Mouse (Mus musculus) stomach, embryonic 16.5 days (tissue): ENCODE data around the gene Selenov. TPM values are rescaled to one million over a fixed set of nuclear protein-coding genes. Genes with fewer than 3 reads are reported as not detected.

Experiments
- ATAC-seq: fragments of 200-750 bp; cut with Nextera tagmentation; 2 replicates; pipeline ENCODE4 v1.8.0; 2017; ENCODE audit warnings: moderate number of reproducible peaks, moderate TSS enrichment; ENCODE audit not compliant: insufficient read depth, low FRiP score
- H3K27ac ChIP-seq: fragments of 300-500 bp; sonication (generic); 2 replicates; pipeline ENCODE4 v1.5.1; 2014; ENCODE audit warnings: low read length
- H3K27me3 ChIP-seq: fragments of 300-500 bp; sonication (generic); 2 replicates; pipeline ENCODE4 v1.6.1; 2014; ENCODE audit warnings: low read length, control low read depth, mixed read lengths; ENCODE audit not compliant: control insufficient read depth, insufficient read depth
- H3K36me3 ChIP-seq: fragments of 300-500 bp; sonication (generic); 2 replicates; pipeline ENCODE4 v1.6.1; 2014; ENCODE audit warnings: low read length; ENCODE audit not compliant: control insufficient read depth, insufficient read depth
- H3K4me1 ChIP-seq: fragments of 300-500 bp; sonication (generic); 2 replicates; pipeline ENCODE4 v1.6.1; 2014; ENCODE audit warnings: low read length, control low read depth, mixed read lengths; ENCODE audit not compliant: control insufficient read depth, insufficient read depth
- H3K4me2 ChIP-seq: fragments of 300-500 bp; sonication (generic); 2 replicates; pipeline ENCODE4 v1.6.1; 2014; ENCODE audit warnings: low read depth, low read length, mixed read lengths
- H3K4me3 ChIP-seq: fragments of 300-500 bp; sonication (generic); replicated peaks from 2 replicates; pipeline ENCODE4 v1.5.1; 2014; ENCODE audit warnings: mild to moderate bottlenecking, low read length
- H3K9ac ChIP-seq: fragments of 300-500 bp; sonication (generic); 2 replicates; pipeline ENCODE4 v1.6.1; 2014; ENCODE audit warnings: low read length
- H3K9me3 ChIP-seq: fragments of 300-500 bp; sonication (generic); replicated peaks from 2 replicates; pipeline ENCODE4 v1.6.1; 2016; ENCODE audit warnings: low read length, control low read depth; ENCODE audit not compliant: control insufficient read depth
- WGBS: fragments of 180-500 bp; shearing (Covaris S2); extraction: QIAGEN DNeasy Blood & Tissue Kit; methylation state at CpG from one replicate; pipeline ENCODE4 v1.1.7; 2014; 5-methylcytosine and 5-hydroxymethylcytosine counted together
- polyA plus RNA-seq: library from polyadenylated mRNA; unstranded; fragments of >200 nt; fragmentation: Nextera tagmentation; extraction: Ambion mirVana; gene quantifications from 2 replicates; pipeline ENCODE4 v1.2.1, GENCODE M21; 2015

Selenov gene
- polyA plus RNA-seq, 1 experiment from 2014 or later: 0.14 TPM

GRCm38 (mm10) chr7:28301616-28302433 is 10.8 kb upstream of the Selenov start, which contains the start of gene Dll3:
TSS of gene Dll3 (minus strand) at chr7:28302238.
- Histone ChIP-seq H3K9me3 (no peaks in the 10 kb centered on the region), H3K36me3 (peaks cover 8% of the 10 kb centered on the region), H3K27me3 (peaks cover 36% of the 10 kb centered on the region), H3K4me1 (peaks cover 8% of the 10 kb centered on the region; the same call in 1 of the 2 replicates), H3K4me3 (peak within 1 kb of the TSS; percentile 29), H3K9ac (peak within 1 kb of the TSS; percentile 60), H3K4me2 (peak within 1 kb of the TSS; percentile 52), H3K27ac (no peak within 1 kb of the TSS)
- WGBS: 3% methylated on average over 30 of the region's 30 CpGs
- peak; percentile 71; the same call in 1 of the 2 replicates for ATAC-seq

- H3K9me3 ChIP-seq: no peaks in the 10 kb centered on the region
- no peak overlapping the region for H3K9ac ChIP-seq
- no peak overlapping the region for H3K4me3 ChIP-seq
- peaks cover 51% of the 10 kb centered on the region for H3K27me3 ChIP-seq
- 24% methylated on average over 43 of the region's 43 CpGs for WGBS
- no peaks in the 10 kb centered on the region for H3K36me3 ChIP-seq
- H3K4me1 ChIP-seq: peaks cover 8% of the 10 kb centered on the region; the same call in 1 of the 2 replicates
- peak overlapping the region; percentile 20; the same call in 1 of the 2 replicates for H3K4me2 ChIP-seq
- no peak for ATAC-seq
- no peak overlapping the region for H3K27ac ChIP-seq
Measured at GRCm38 (mm10) chr7:28298837-28299625, 8.0 kb upstream of the Selenov start.

- peak; percentile 74 for ATAC-seq
- Histone ChIP-seq H3K4me2 (peak overlapping the region; percentile 73), H3K36me3 (no peaks in the 10 kb centered on the region), H3K4me3 (peak overlapping the region; percentile 54), H3K27me3 (peaks cover 60% of the 10 kb centered on the region), H3K9me3 (no peaks in the 10 kb centered on the region), H3K4me1 (peaks cover 5% of the 10 kb centered on the region; the same call in 1 of the 2 replicates), H3K27ac (no peak overlapping the region), H3K9ac (peak overlapping the region; percentile 70)
- WGBS: 3% methylated on average over 63 of the region's 63 CpGs
Measured at GRCm38 (mm10) chr7:28294481-28294880, 3.5 kb upstream of the Selenov start.

- WGBS: 0% methylated on average over 15 of the region's 18 CpGs
- H3K4me1 ChIP-seq: peaks cover 5% of the 10 kb centered on the region; the same call in 1 of the 2 replicates
- ATAC-seq: 0 out of 2 replicates have a peak, but pooled peaks have one; percentile 1
- peak overlapping the region; percentile 57 for H3K4me2 ChIP-seq
- no peaks in the 10 kb centered on the region for H3K9me3 ChIP-seq
- peak overlapping the region; percentile 31 for H3K4me3 ChIP-seq
- no peaks in the 10 kb centered on the region for H3K36me3 ChIP-seq
- H3K27me3 ChIP-seq: peaks cover 58% of the 10 kb centered on the region
- no peak overlapping the region for H3K27ac ChIP-seq
- H3K9ac ChIP-seq: peak overlapping the region; percentile 57; the same call in 1 of the 2 replicates
Measured at GRCm38 (mm10) chr7:28290165-28290564, 821 bp downstream of the Selenov start.

- ATAC-seq: no peak
- Histone ChIP-seq H3K27me3 (no peaks in the 10 kb centered on the region), H3K27ac (no peak overlapping the region), H3K4me1 (peaks cover 7% of the 10 kb centered on the region), H3K36me3 (no peaks in the 10 kb centered on the region), H3K9ac (no peak overlapping the region), H3K4me3 (no peak overlapping the region), H3K4me2 (no peak overlapping the region), H3K9me3 (no peaks in the 10 kb centered on the region)
- WGBS: 68% methylated on average over 7 of the region's 7 CpGs
Measured at GRCm38 (mm10) chr7:28280630-28281029, 10.4 kb downstream of the Selenov start.

- 85% methylated on average over 7 of the region's 7 CpGs for WGBS
- peak overlapping the region; percentile 94 for H3K9ac ChIP-seq
- H3K4me2 ChIP-seq: peak overlapping the region; percentile 91
- H3K9me3 ChIP-seq: no peaks in the 10 kb centered on the region
- peak overlapping the region; percentile 82 for H3K4me3 ChIP-seq
- no peak for ATAC-seq
- H3K27ac ChIP-seq: no peak overlapping the region; the same call in 1 of the 2 replicates
- H3K4me1 ChIP-seq: peaks cover 7% of the 10 kb centered on the region
- H3K27me3 ChIP-seq: no peaks in the 10 kb centered on the region
- no peaks in the 10 kb centered on the region for H3K36me3 ChIP-seq
Measured at GRCm38 (mm10) chr7:28278279-28278652, 12.7 kb downstream of the Selenov start.

- Histone ChIP-seq H3K36me3 (no peaks in the 10 kb centered on the region), H3K9ac (peak within 1 kb of the TSS; percentile 94), H3K4me2 (peak within 1 kb of the TSS; percentile 91), H3K27ac (peak within 1 kb of the TSS; percentile 15), H3K9me3 (no peaks in the 10 kb centered on the region), H3K27me3 (no peaks in the 10 kb centered on the region), H3K4me1 (peaks cover 7% of the 10 kb centered on the region), H3K4me3 (peak within 1 kb of the TSS; percentile 82)
- peak; percentile 83 for ATAC-seq
- 2% methylated on average over 68 of the region's 68 CpGs for WGBS
Measured at GRCm38 (mm10) chr7:28277615-28278278, 13.2 kb downstream of the Selenov start, which contains the start of gene Eid2b. TSS of gene Eid2b (plus strand) at chr7:28277739.

GRCm38 (mm10) chr7:28277237-28277614 is 13.8 kb downstream of the Selenov start:
- no peak overlapping the region for H3K4me3 ChIP-seq
- H3K27me3 ChIP-seq: no peaks in the 10 kb centered on the region
- 59% methylated on average over 8 of the region's 8 CpGs for WGBS
- peaks cover 7% of the 10 kb centered on the region for H3K4me1 ChIP-seq
- no peak for ATAC-seq
- H3K9ac ChIP-seq: no peak overlapping the region
- H3K27ac ChIP-seq: no peak overlapping the region
- no peaks in the 10 kb centered on the region for H3K9me3 ChIP-seq
- H3K4me2 ChIP-seq: no peak overlapping the region
- H3K36me3 ChIP-seq: no peaks in the 10 kb centered on the region
